Mouse (Mus musculus) midbrain, postnatal 0 days (tissue): ENCODE results near the gene Arid5a. TPM values are rescaled to one million over a fixed set of nuclear protein-coding genes. Genes with fewer than 3 reads are reported as not detected.

Source experiments
- ATAC-seq: fragments of 200-750 bp; cut with Nextera tagmentation; 2 replicates; pipeline ENCODE4 v1.8.0; 2017; ENCODE audit warnings: moderate number of reproducible peaks, mild to moderate bottlenecking, moderate TSS enrichment, moderate library complexity; ENCODE audit not compliant: low FRiP score
- DNase-seq: peaks from one replicate; pipeline ENCODE4 v3.0.0-alpha.2; 2015; ENCODE audit warnings: low spot score
- H3K27ac ChIP-seq: fragments of 300-500 bp; sonication (generic); 2 replicates; pipeline ENCODE4 v1.5.1; 2014; ENCODE audit warnings: low read depth, mild to moderate bottlenecking, low read length, mixed read lengths
- H3K27me3 ChIP-seq: fragments of 300-500 bp; sonication (generic); 2 replicates; pipeline ENCODE4 v1.6.1; 2014; ENCODE audit warnings: low read length, control low read depth, mixed read lengths; ENCODE audit not compliant: insufficient read depth
- H3K36me3 ChIP-seq: fragments of 300-500 bp; sonication (generic); 2 replicates; pipeline ENCODE4 v1.6.1; 2014; ENCODE audit warnings: low read length, control low read depth, mixed read lengths; ENCODE audit not compliant: insufficient read depth
- H3K4me1 ChIP-seq: fragments of 300-500 bp; sonication (generic); 2 replicates; pipeline ENCODE4 v1.6.1; 2014; ENCODE audit warnings: mild to moderate bottlenecking, control low read depth, antibody characterized with exemption, low read length, mixed read lengths; ENCODE audit not compliant: insufficient read depth
- H3K4me2 ChIP-seq: fragments of 300-500 bp; sonication (generic); 2 replicates; pipeline ENCODE4 v1.6.1; 2014; ENCODE audit warnings: low read depth, mild to moderate bottlenecking, low read length, mixed read lengths; ENCODE audit not compliant: poor library complexity, severe bottlenecking
- H3K4me3 ChIP-seq: fragments of 300-500 bp; sonication (generic); 2 replicates; pipeline ENCODE4 v1.5.1; 2014; ENCODE audit warnings: low read depth, mild to moderate bottlenecking, low read length, moderate library complexity
- H3K9ac ChIP-seq: fragments of 300-500 bp; sonication (generic); replicated peaks from 2 replicates; pipeline ENCODE4 v1.6.1; 2014; ENCODE audit warnings: mild to moderate bottlenecking, low read length, moderate library complexity, mixed read lengths; ENCODE audit not compliant: poor library complexity, severe bottlenecking
- H3K9me3 ChIP-seq: fragments of 300-500 bp; sonication (generic); 2 replicates; pipeline ENCODE4 v1.6.1; 2016; ENCODE audit warnings: low read length, control low read depth
- CTCF ChIP-seq: IDR thresholded peaks from 2 replicates; pipeline ENCODE4 v1.5.1; 2016; ENCODE audit warnings: antibody characterized with exemption, mild to moderate bottlenecking
- WGBS: fragments of 180-500 bp; shearing (Covaris S2); extraction: QIAGEN DNeasy Blood & Tissue Kit; methylation state at CpG from one replicate; pipeline ENCODE4 v1.1.7; 2014; 5-methylcytosine and 5-hydroxymethylcytosine counted together
- polyA plus RNA-seq: library from polyadenylated mRNA; unstranded; fragments of >200 nt; fragmentation: Nextera tagmentation; extraction: Ambion mirVana; gene quantifications from 2 replicates; pipeline ENCODE4 v1.2.1, GENCODE M21; 2015
- total RNA-seq: library from RNA; depleted of rRNA; stranded (reverse); fragments of >200 nt; gene quantifications from 2 replicates; pipeline ENCODE4 v1.2.3, GENCODE M21; 2014

The Arid5a gene
- total and polyA plus RNA-seq, 2 experiments from 2014 or later, result 3.4 to 5.4 TPM

- H3K36me3 ChIP-seq, result no peaks in the 10 kb centered on the region
- H3K27me3 ChIP-seq, result no peaks in the 10 kb centered on the region
- H3K4me3 ChIP-seq, result no peak overlapping the region
- H3K9me3 ChIP-seq, result no peaks in the 10 kb centered on the region
- no peak for ATAC-seq
- no peak overlapping the region for H3K4me2 ChIP-seq
- no peaks in the 10 kb centered on the region; the same call in 1 of the 2 replicates for H3K4me1 ChIP-seq
- DNase-seq, result no peak
- TF ChIP-seq CTCF, result no peak
- H3K9ac ChIP-seq, result no peak overlapping the region
- no peak overlapping the region for H3K27ac ChIP-seq
- 76% methylated on average over 7 of the region's 7 CpGs for WGBS
Observed at GRCm38 (mm10) chr1:36304764-36305163, 2.8 kb upstream of the Arid5a start.

GRCm38 (mm10) chr1:36306120-36306519 is 1.4 kb upstream of the Arid5a start:
- ATAC-seq, result no peak
- 81% methylated on average over 6 of the region's 6 CpGs for WGBS
- Histone ChIP-seq H3K9me3 (no peaks in the 10 kb centered on the region), H3K4me3 (no peak overlapping the region), H3K4me1 (no peaks in the 10 kb centered on the region; the same call in 1 of the 2 replicates), H3K9ac (no peak overlapping the region), H3K36me3 (no peaks in the 10 kb centered on the region), H3K4me2 (no peak overlapping the region), H3K27me3 (0 out of 2 replicates have a peak, but pooled peaks cover 2% of the 10 kb centered on the region), H3K27ac (no peak overlapping the region)
- DNase-seq, result no peak
- TF ChIP-seq CTCF, result no peak

- H3K27ac ChIP-seq, result no peak overlapping the region
- no peaks in the 10 kb centered on the region for H3K9me3 ChIP-seq
- H3K4me3 ChIP-seq, result no peak overlapping the region
- no peak for DNase-seq
- no peaks in the 10 kb centered on the region; the same call in 1 of the 2 replicates for H3K4me1 ChIP-seq
- peak; percentile 26; the same call in 1 of the 2 replicates for ATAC-seq
- no peaks in the 10 kb centered on the region for H3K36me3 ChIP-seq
- 0 out of 2 replicates have a peak, but pooled peaks cover 4% of the 10 kb centered on the region for H3K27me3 ChIP-seq
- no peak overlapping the region for H3K9ac ChIP-seq
- WGBS, result 72% methylated on average over 7 of the region's 7 CpGs
- H3K4me2 ChIP-seq, result no peak overlapping the region
- no peak for TF ChIP-seq CTCF
Observed at GRCm38 (mm10) chr1:36307121-36307494, 425 bp upstream of the Arid5a start.

GRCm38 (mm10) chr1:36308451-36308901 is 943 bp downstream of the Arid5a start:
- peak overlapping the region; percentile 87 for H3K4me2 ChIP-seq
- no peak overlapping the region for H3K27ac ChIP-seq
- peak overlapping the region; percentile 51 for H3K4me3 ChIP-seq
- H3K9ac ChIP-seq, result peak overlapping the region; percentile 57; the same call in 1 of the 2 replicates
- TF ChIP-seq CTCF, result no peak
- H3K4me1 ChIP-seq, result no peaks in the 10 kb centered on the region
- 0 out of 2 replicates have a peak, but pooled peaks cover 4% of the 10 kb centered on the region for H3K27me3 ChIP-seq
- H3K9me3 ChIP-seq, result no peaks in the 10 kb centered on the region
- ATAC-seq, result no peak
- DNase-seq, result no peak
- H3K36me3 ChIP-seq, result no peaks in the 10 kb centered on the region
- 6% methylated on average over 12 of the region's 12 CpGs for WGBS

- Histone ChIP-seq H3K27ac (no peak overlapping the region), H3K4me1 (no peaks in the 10 kb centered on the region), H3K36me3 (no peaks in the 10 kb centered on the region), H3K9ac (no peak overlapping the region), H3K4me2 (peak overlapping the region; percentile 87), H3K27me3 (0 out of 2 replicates have a peak, but pooled peaks cover 4% of the 10 kb centered on the region), H3K4me3 (no peak overlapping the region), H3K9me3 (no peaks in the 10 kb centered on the region)
- 73% methylated on average over 9 of the region's 9 CpGs for WGBS
- DNase-seq, result no peak
- ATAC-seq, result no peak
- TF ChIP-seq CTCF, result no peak
Observed at GRCm38 (mm10) chr1:36308966-36309475, 1.5 kb downstream of the Arid5a start.

- ATAC-seq, result peak; percentile 12
- Histone ChIP-seq H3K36me3 (no peaks in the 10 kb centered on the region), H3K27me3 (0 out of 2 replicates have a peak, but pooled peaks cover 4% of the 10 kb centered on the region), H3K4me2 (peak overlapping the region; percentile 87; the same call in 1 of the 2 replicates), H3K9me3 (no peaks in the 10 kb centered on the region), H3K4me3 (no peak overlapping the region), H3K4me1 (no peaks in the 10 kb centered on the region), H3K27ac (no peak overlapping the region), H3K9ac (no peak overlapping the region)
- DNase-seq, result peak; percentile 88
- TF ChIP-seq CTCF, result no peak
- 32% methylated on average over 3 of the region's 3 CpGs for WGBS
Observed at GRCm38 (mm10) chr1:36309498-36309901, 2.0 kb downstream of the Arid5a start.
